Mouse (Mus musculus) C2C12 (cell line): ENCODE results near the gene A530084C06Rik. TPM values are rescaled to one million over a fixed set of nuclear protein-coding genes. Genes with fewer than 3 reads are reported as not detected.

Source experiments
- H3K27me3 ChIP-seq: one replicate; pipeline ENCODE4 v1.6.1; 2011; ENCODE audit not compliant: control insufficient read depth, insufficient read depth, insufficient read length
- H3K36me3 ChIP-seq: one replicate; pipeline ENCODE4 v1.6.1; 2011; ENCODE audit not compliant: control insufficient read depth, insufficient read depth
- H3K4me3 ChIP-seq: one replicate; pipeline ENCODE4 v1.5.1; 2011; ENCODE audit warnings: mild to moderate bottlenecking, control low read depth; ENCODE audit not compliant: poor library complexity, insufficient read depth, severe bottlenecking
- H3K79me2 ChIP-seq: one replicate; pipeline ENCODE4 v1.6.1; 2011; ENCODE audit not compliant: control insufficient read depth, insufficient read depth
- H3K79me3 ChIP-seq: one replicate; pipeline ENCODE4 v1.6.1; 2011; ENCODE audit warnings: low read depth, control low read depth
- H3ac ChIP-seq: one replicate; pipeline ENCODE3; 2011; ENCODE audit warnings: low read depth; ENCODE audit not compliant: control insufficient read depth, insufficient read length
- CEBPB ChIP-seq: IDR thresholded peaks from one replicate; pipeline ENCODE4 v1.6.1; 2011; ENCODE audit warnings: low read depth, mild to moderate bottlenecking, control low read depth, moderate library complexity
- CTCF ChIP-seq: IDR thresholded peaks from one replicate; pipeline ENCODE4 v1.5.1; 2011; ENCODE audit not compliant: control insufficient read depth, insufficient read depth, insufficient read length
- FOSL1 ChIP-seq: IDR thresholded peaks from one replicate; pipeline ENCODE4 v1.8.0; 2011; ENCODE audit warnings: mild to moderate bottlenecking, low read length; ENCODE audit not compliant: poor library complexity, insufficient read depth, severe bottlenecking
- MAX ChIP-seq: IDR thresholded peaks from one replicate; pipeline ENCODE4 v1.6.1; 2011; ENCODE audit warnings: mild to moderate bottlenecking, control low read depth
- MYOD1 ChIP-seq: IDR thresholded peaks from one replicate; pipeline ENCODE4 v1.6.1; 2011; ENCODE audit warnings: low read depth; ENCODE audit not compliant: control insufficient read depth, insufficient read length
- MYOG ChIP-seq: IDR thresholded peaks from one replicate; pipeline ENCODE4 v1.6.1; 2011; ENCODE audit not compliant: control insufficient read depth, insufficient read length; ENCODE audit errors: extremely low read depth
- USF1 ChIP-seq: IDR thresholded peaks from one replicate; pipeline ENCODE4 v1.6.1; 2011; ENCODE audit warnings: low read depth, mild to moderate bottlenecking, control low read depth, moderate library complexity
- long read RNA-seq, 2 experiments: library from polyadenylated mRNA; unstranded; transcript quantifications; one replicate each; pipeline ENCODE4 v2.0.0; 2019 to 2020
- polyA plus RNA-seq: library from polyadenylated mRNA; unstranded; fragments of >200 nt; fragmentation: generic; extraction: Trizol; gene quantifications from one replicate; pipeline ENCODE4 v1.2.1, GENCODE M21; 2012; ENCODE audit warnings: missing spikeins

A530084C06Rik gene
- not detected for polyA plus RNA-seq
- long read RNA-seq, experiment 1, partial matches to known transcripts: 0 of 1 reads
- long read RNA-seq, experiment 1, other reads (novel, unspliced or antisense): 0 of 1 reads
- long read RNA-seq, experiment 2, partial matches to known transcripts: 0 of 1 reads
- long read RNA-seq, experiment 2, other reads (novel, unspliced or antisense): 0 of 1 reads

GRCm38 (mm10) chr13:31558521-31559418, at the start of gene A530084C06Rik:
A530084C06Rik (minus strand) TSS chr13:31559333.
- H3K27me3 ChIP-seq: no peaks in the 10 kb centered on the region
- TF ChIP-seq CEBPB: no peak
- TF ChIP-seq MAX: no peak
- TF ChIP-seq FOSL1: no peak
- TF ChIP-seq MYOD1: no peak
- no peak for TF ChIP-seq USF1
- TF ChIP-seq CTCF: no peak
- TF ChIP-seq MYOG: no peak
- H3K79me2 ChIP-seq: peaks cover 12% of the 10 kb centered on the region
- H3K79me3 ChIP-seq: no peaks in the 10 kb centered on the region
- H3ac ChIP-seq: peak within 1 kb of the TSS; percentile 36
- H3K4me3 ChIP-seq: peak within 1 kb of the TSS; percentile 42
- no peaks in the 10 kb centered on the region for H3K36me3 ChIP-seq

- Histone ChIP-seq H3ac (no peak overlapping the region), H3K27me3 (no peaks in the 10 kb centered on the region), H3K36me3 (no peaks in the 10 kb centered on the region), H3K4me3 (no peak overlapping the region), H3K79me2 (no peaks in the 10 kb centered on the region), H3K79me3 (no peaks in the 10 kb centered on the region)
- TF ChIP-seq USF1 (no peak), CEBPB (no peak), CTCF (no peak), MYOG (no peak), FOSL1 (no peak), MAX (no peak), MYOD1 (no peak)
Measured at GRCm38 (mm10) chr13:31603964-31604363, 44.8 kb upstream of the A530084C06Rik start.

- Histone ChIP-seq H3K79me3 (no peaks in the 10 kb centered on the region), H3K27me3 (no peaks in the 10 kb centered on the region), H3K4me3 (no peak overlapping the region), H3K36me3 (no peaks in the 10 kb centered on the region), H3ac (no peak overlapping the region), H3K79me2 (no peaks in the 10 kb centered on the region)
- TF ChIP-seq USF1: no peak
- TF ChIP-seq MYOG: no peak
- TF ChIP-seq CEBPB: no peak
- no peak for TF ChIP-seq MAX
- no peak for TF ChIP-seq CTCF
- no peak for TF ChIP-seq MYOD1
- TF ChIP-seq FOSL1: no peak
Measured at GRCm38 (mm10) chr13:31599576-31599975, 40.4 kb upstream of the A530084C06Rik start.

- H3K27me3 ChIP-seq: no peaks in the 10 kb centered on the region
- TF ChIP-seq CEBPB (no peak), MAX (no peak), CTCF (no peak), MYOD1 (no peak), MYOG (no peak), USF1 (no peak), FOSL1 (no peak)
- no peaks in the 10 kb centered on the region for H3K36me3 ChIP-seq
- H3ac ChIP-seq: no peak overlapping the region
- no peaks in the 10 kb centered on the region for H3K79me3 ChIP-seq
- H3K79me2 ChIP-seq: no peaks in the 10 kb centered on the region
- H3K4me3 ChIP-seq: no peak overlapping the region
Measured at GRCm38 (mm10) chr13:31587341-31587740, 28.2 kb upstream of the A530084C06Rik start.

DNA sequence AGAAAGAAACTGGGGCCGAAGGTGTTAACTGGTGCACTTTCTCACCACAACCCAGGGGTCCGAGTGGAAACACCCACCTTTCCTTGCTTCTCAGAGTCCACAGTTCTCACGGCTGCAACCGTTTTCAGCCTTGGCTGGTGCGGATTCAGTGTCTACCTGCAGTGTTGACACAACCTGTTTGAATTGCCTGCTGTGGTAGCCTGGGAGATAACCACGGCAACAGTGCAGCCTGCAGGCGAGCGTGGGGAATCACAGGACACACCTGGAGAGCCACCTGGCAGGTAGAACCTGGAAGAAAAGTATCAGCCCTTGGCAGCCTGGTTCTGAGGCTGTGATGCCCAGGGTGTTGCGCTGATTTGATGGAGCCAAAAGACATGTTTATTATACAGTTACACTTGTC, 20.7 kb upstream of the A530084C06Rik start:
- Histone ChIP-seq H3K27me3 (no peaks in the 10 kb centered on the region), H3K79me2 (no peaks in the 10 kb centered on the region), H3K4me3 (no peak overlapping the region), H3K36me3 (no peaks in the 10 kb centered on the region), H3K79me3 (no peaks in the 10 kb centered on the region), H3ac (no peak overlapping the region)
- TF ChIP-seq CEBPB (no peak), USF1 (no peak), CTCF (no peak), MYOG (no peak), FOSL1 (no peak), MAX (no peak), MYOD1 (no peak)
